Mouse (Mus musculus) intestine, embryonic 14.5 days (tissue): ENCODE results near the gene Zfp354b. TPM values are rescaled to one million over a fixed set of nuclear protein-coding genes. Genes with fewer than 3 reads are reported as not detected.

Experiments
- polyA plus RNA-seq: library from polyadenylated mRNA; unstranded; fragments of >200 nt; fragmentation: Nextera tagmentation; extraction: Ambion mirVana; gene quantifications from 2 replicates; pipeline ENCODE4 v1.2.1, GENCODE M21; 2014

The Zfp354b gene
- polyA plus RNA-seq, 1 experiment from 2014 or later: 0.89 TPM

Other genes with a start within 250 kb of the Zfp354b start
- 29.0 and 32.6 TPM in 2 replicates for gene Zfp354c, start 103.9 kb downstream of the Zfp354b start, polyA plus RNA-seq
- 0.78 and 0.89 TPM in 2 replicates for gene Zfp879, start 90.1 kb downstream of the Zfp354b start, polyA plus RNA-seq
- not detected in 2 replicates for gene Grm6, start 80.9 kb downstream of the Zfp354b start, polyA plus RNA-seq
- 5.4 and 8.3 TPM in 2 replicates for gene Zfp454, start 44.0 kb downstream of the Zfp354b start, polyA plus RNA-seq
- 11.4 TPM in 2 replicates for gene Zfp2, start 15.5 kb downstream of the Zfp354b start, polyA plus RNA-seq
- not detected in 2 replicates for gene 4933414I15Rik, start 12.1 kb upstream of the Zfp354b start, polyA plus RNA-seq
- gene Prop1, start 22.1 kb upstream of the Zfp354b start, polyA plus RNA-seq: not detected in 2 replicates
- gene Olfr1378, start 34.9 kb upstream of the Zfp354b start, polyA plus RNA-seq: not detected in 2 replicates
- gene Olfr1377, start 50.3 kb upstream of the Zfp354b start, polyA plus RNA-seq: not detected in 2 replicates
- gene Olfr51, start 72.0 kb upstream of the Zfp354b start, polyA plus RNA-seq: not detected in 2 replicates
- gene Olfr54, start 82.6 kb upstream of the Zfp354b start, polyA plus RNA-seq: not detected in 2 replicates
- not detected in 2 replicates for gene Olfr1375, start 116.5 kb upstream of the Zfp354b start, polyA plus RNA-seq
- 9.1 and 11.0 TPM in 2 replicates for gene Zfp354a, start 127.6 kb upstream of the Zfp354b start, polyA plus RNA-seq